Mouse (Mus musculus) midbrain, embryonic 12.5 days (tissue): ENCODE data around the gene Tcaf2. TPM values are rescaled to one million over a fixed set of nuclear protein-coding genes. Genes with fewer than 3 reads are reported as not detected.

ENCODE experiments used
- polyA plus RNA-seq: library from polyadenylated mRNA; unstranded; fragments of >200 nt; fragmentation: Nextera tagmentation; extraction: Ambion mirVana; gene quantifications from 2 replicates; pipeline ENCODE4 v1.2.1, GENCODE M21; 2016

Gene Tcaf2
- polyA plus RNA-seq, 1 experiment from 2014 or later, result 3.2 TPM

Other genes with a start within 250 kb of the Tcaf2 start
- not detected in 2 replicates for gene Tas2r143, start 245.0 kb downstream of the Tcaf2 start, polyA plus RNA-seq
- gene Tas2r135, start 239.8 kb downstream of the Tcaf2 start, polyA plus RNA-seq, result not detected in 2 replicates
- not detected in 2 replicates for gene Tas2r126, start 210.7 kb downstream of the Tcaf2 start, polyA plus RNA-seq
- not detected in 2 replicates for gene Olfr458, start 180.1 kb downstream of the Tcaf2 start, polyA plus RNA-seq
- gene Olfr457, start 168.9 kb downstream of the Tcaf2 start, polyA plus RNA-seq, result not detected in 2 replicates
- gene Olfr456, start 158.0 kb downstream of the Tcaf2 start, polyA plus RNA-seq, result not detected in 2 replicates
- not detected in 2 replicates for gene Olfr455, start 97.7 kb downstream of the Tcaf2 start, polyA plus RNA-seq
- gene Tcaf3, start 47.6 kb downstream of the Tcaf2 start, polyA plus RNA-seq, result not detected in 2 replicates
- 182 and 205 TPM in 2 replicates for gene Tcaf1, start 64.8 kb upstream of the Tcaf2 start, polyA plus RNA-seq
- not detected in 2 replicates for gene Olfr453, start 94.1 kb upstream of the Tcaf2 start, polyA plus RNA-seq
- not detected in 2 replicates for gene Olfr38, start 111.2 kb upstream of the Tcaf2 start, polyA plus RNA-seq
- gene Olfr452, start 139.8 kb upstream of the Tcaf2 start, polyA plus RNA-seq, result not detected in 2 replicates
- not detected in 2 replicates for gene Olfr450, start 166.7 kb upstream of the Tcaf2 start, polyA plus RNA-seq
- gene Olfr449, start 189.1 kb upstream of the Tcaf2 start, polyA plus RNA-seq, result not detected in 2 replicates
- not detected in 2 replicates for gene Olfr448, start 245.2 kb upstream of the Tcaf2 start, polyA plus RNA-seq